Mouse (Mus musculus): ENCODE results near the gene Olfr980.
"Not testable (repeated sequence)": the region's sequence is repeated elsewhere in the genome, so short reads cannot be mapped to it uniquely, and the experiment has no call there.

GRCm38 (mm10) chr9:39961033-39961432 lies 48.3 kb downstream of the Olfr980 start, which contains the start of gene Olfr976:
- TF ChIP-seq CTCF, EP300 (IDR thresholded peaks at IDR 0.05; ENCODE audit: low read depth): not testable (repeated sequence)
